Mouse (Mus musculus): ENCODE measurements around the gene Macf1. TPM values are rescaled to one million over a fixed set of nuclear protein-coding genes. Genes with fewer than 3 reads are reported as not detected.
A peak's percentile ranks its signal among the peaks of the same experiment; 100 is the strongest.

Macf1 gene
- polyA plus RNA-seq, 1 experiment from 2014 or later: 108 TPM

GRCm38 (mm10) chr4:123424050-123424449, 260.1 kb downstream of the Macf1 start:
- H3K9me3 ChIP-seq (replicated peaks; ENCODE audit: control insufficient read depth, low read length): no peaks in the 10 kb centered on the region
- H3K27ac ChIP-seq (ENCODE audit: low read depth, low read length): no peak overlapping the region
- no peak for ATAC-seq (replicated peaks; ENCODE audit: insufficient number of reproducible peaks, low FRiP score, low TSS enrichment)
- no peak overlapping the region for H3K4me3 ChIP-seq (ENCODE audit: low read depth, low read length)
- no peak overlapping the region for H3K4me2 ChIP-seq
- WGBS (ENCODE audit: insufficient replicate concordance): 91% methylated on average over 2 of the region's 2 CpGs
- H3K36me3 ChIP-seq (ENCODE audit: control insufficient read depth, insufficient read depth, low read length): no peaks in the 10 kb centered on the region
- peaks cover 42% of the 10 kb centered on the region for H3K4me1 ChIP-seq (ENCODE audit: control insufficient read depth, insufficient read depth, low read length)
- no peak overlapping the region for H3K9ac ChIP-seq (ENCODE audit: low read depth, low read length)
- no peaks in the 10 kb centered on the region for H3K27me3 ChIP-seq (ENCODE audit: control insufficient read depth, insufficient read depth, low read length)

- ATAC-seq (replicated peaks; ENCODE audit: insufficient number of reproducible peaks, low FRiP score, low TSS enrichment): peak; percentile 68
- Histone ChIP-seq H3K4me3 (ENCODE audit: low read depth, low read length) (no peak overlapping the region), H3K4me1 (ENCODE audit: control insufficient read depth, insufficient read depth, low read length) (peaks cover 32% of the 10 kb centered on the region), H3K9ac (ENCODE audit: low read depth, low read length) (no peak overlapping the region), H3K27me3 (ENCODE audit: control insufficient read depth, insufficient read depth, low read length) (no peaks in the 10 kb centered on the region), H3K9me3 (replicated peaks; ENCODE audit: control insufficient read depth, low read length) (no peaks in the 10 kb centered on the region), H3K4me2 (no peak overlapping the region), H3K36me3 (ENCODE audit: control insufficient read depth, insufficient read depth, low read length) (no peaks in the 10 kb centered on the region), H3K27ac (ENCODE audit: low read depth, low read length) (0 out of 2 replicates have a peak overlapping the region, but pooled peaks have one; percentile 25)
- 30% methylated on average over 6 of the region's 6 CpGs for WGBS (ENCODE audit: insufficient replicate concordance)
These were observed 261.3 kb downstream of the Macf1 start for GRCm38 (mm10) chr4:123422828-123423227.

- no peaks in the 10 kb centered on the region for H3K27me3 ChIP-seq (ENCODE audit: control insufficient read depth, insufficient read depth, low read length)
- H3K4me1 ChIP-seq (ENCODE audit: control insufficient read depth, insufficient read depth, low read length): peaks cover 16% of the 10 kb centered on the region
- H3K27ac ChIP-seq (ENCODE audit: low read depth, low read length): no peak overlapping the region
- H3K9me3 ChIP-seq (replicated peaks; ENCODE audit: control insufficient read depth, low read length): no peaks in the 10 kb centered on the region
- no peaks in the 10 kb centered on the region for H3K36me3 ChIP-seq (ENCODE audit: control insufficient read depth, insufficient read depth, low read length)
- H3K4me2 ChIP-seq: no peak overlapping the region
- H3K9ac ChIP-seq (ENCODE audit: low read depth, low read length): no peak overlapping the region
- no peak overlapping the region for H3K4me3 ChIP-seq (ENCODE audit: low read depth, low read length)
- ATAC-seq (replicated peaks; ENCODE audit: insufficient number of reproducible peaks, low FRiP score, low TSS enrichment): no peak
- 58% methylated on average over 3 of the region's 3 CpGs for WGBS (ENCODE audit: insufficient replicate concordance)
These were observed 266.1 kb downstream of the Macf1 start for GRCm38 (mm10) chr4:123418032-123418431.

- no peak for ATAC-seq (replicated peaks; ENCODE audit: insufficient number of reproducible peaks, low FRiP score, low TSS enrichment)
- peaks cover 17% of the 10 kb centered on the region for H3K4me1 ChIP-seq (ENCODE audit: control insufficient read depth, insufficient read depth, low read length)
- H3K27me3 ChIP-seq (ENCODE audit: control insufficient read depth, insufficient read depth, low read length): no peaks in the 10 kb centered on the region
- no peaks in the 10 kb centered on the region for H3K9me3 ChIP-seq (replicated peaks; ENCODE audit: control insufficient read depth, low read length)
- H3K4me3 ChIP-seq (ENCODE audit: low read depth, low read length): no peak overlapping the region
- no peak overlapping the region for H3K4me2 ChIP-seq
- no peak overlapping the region for H3K9ac ChIP-seq (ENCODE audit: low read depth, low read length)
- no peak overlapping the region for H3K27ac ChIP-seq (ENCODE audit: low read depth, low read length)
- no peaks in the 10 kb centered on the region for H3K36me3 ChIP-seq (ENCODE audit: control insufficient read depth, insufficient read depth, low read length)
- 63% methylated on average over 1 of the region's 3 CpGs for WGBS (ENCODE audit: insufficient replicate concordance)
These were observed 266.7 kb downstream of the Macf1 start for GRCm38 (mm10) chr4:123417478-123417877.

- no peaks in the 10 kb centered on the region for H3K27me3 ChIP-seq (ENCODE audit: control insufficient read depth, insufficient read depth, low read length)
- no peaks in the 10 kb centered on the region for H3K9me3 ChIP-seq (replicated peaks; ENCODE audit: control insufficient read depth, low read length)
- H3K9ac ChIP-seq (ENCODE audit: low read depth, low read length): no peak overlapping the region
- H3K4me1 ChIP-seq (ENCODE audit: control insufficient read depth, insufficient read depth, low read length): peaks cover 17% of the 10 kb centered on the region
- no peaks in the 10 kb centered on the region for H3K36me3 ChIP-seq (ENCODE audit: control insufficient read depth, insufficient read depth, low read length)
- H3K4me3 ChIP-seq (ENCODE audit: low read depth, low read length): no peak overlapping the region
- 79% methylated on average over 2 of the region's 2 CpGs for WGBS (ENCODE audit: insufficient replicate concordance)
- no peak for ATAC-seq (replicated peaks; ENCODE audit: insufficient number of reproducible peaks, low FRiP score, low TSS enrichment)
- H3K27ac ChIP-seq (ENCODE audit: low read depth, low read length): no peak overlapping the region
- no peak overlapping the region for H3K4me2 ChIP-seq
These were observed 267.3 kb downstream of the Macf1 start for GRCm38 (mm10) chr4:123416829-123417228.

- no peak overlapping the region for H3K4me2 ChIP-seq
- 86% methylated on average over 1 of the region's 1 CpGs for WGBS (ENCODE audit: insufficient replicate concordance)
- H3K4me1 ChIP-seq (ENCODE audit: control insufficient read depth, insufficient read depth, low read length): peaks cover 22% of the 10 kb centered on the region
- no peaks in the 10 kb centered on the region for H3K36me3 ChIP-seq (ENCODE audit: control insufficient read depth, insufficient read depth, low read length)
- ATAC-seq (replicated peaks; ENCODE audit: insufficient number of reproducible peaks, low FRiP score, low TSS enrichment): no peak
- no peak overlapping the region for H3K9ac ChIP-seq (ENCODE audit: low read depth, low read length)
- H3K9me3 ChIP-seq (replicated peaks; ENCODE audit: control insufficient read depth, low read length): no peaks in the 10 kb centered on the region
- no peak overlapping the region for H3K4me3 ChIP-seq (ENCODE audit: low read depth, low read length)
- H3K27me3 ChIP-seq (ENCODE audit: control insufficient read depth, insufficient read depth, low read length): no peaks in the 10 kb centered on the region
- no peak overlapping the region for H3K27ac ChIP-seq (ENCODE audit: low read depth, low read length)
These were observed 268.6 kb downstream of the Macf1 start for GRCm38 (mm10) chr4:123415566-123415965.

GRCm38 (mm10) chr4:123413876-123414275, 270.3 kb downstream of the Macf1 start:
- Histone ChIP-seq H3K36me3 (ENCODE audit: control insufficient read depth, insufficient read depth, low read length) (no peaks in the 10 kb centered on the region; the same call in 1 of the 2 replicates), H3K4me2 (no peak overlapping the region), H3K9ac (ENCODE audit: low read depth, low read length) (no peak overlapping the region), H3K27me3 (ENCODE audit: control insufficient read depth, insufficient read depth, low read length) (no peaks in the 10 kb centered on the region), H3K4me3 (ENCODE audit: low read depth, low read length) (no peak overlapping the region), H3K9me3 (replicated peaks; ENCODE audit: control insufficient read depth, low read length) (no peaks in the 10 kb centered on the region), H3K4me1 (ENCODE audit: control insufficient read depth, insufficient read depth, low read length) (peaks cover 39% of the 10 kb centered on the region), H3K27ac (ENCODE audit: low read depth, low read length) (peak overlapping the region; percentile 59)
- WGBS (ENCODE audit: insufficient replicate concordance): 14% methylated on average over 2 of the region's 2 CpGs
- no peak for ATAC-seq (replicated peaks; ENCODE audit: insufficient number of reproducible peaks, low FRiP score, low TSS enrichment)

GRCm38 (mm10) chr4:123412981-123413380, 271.2 kb downstream of the Macf1 start:
- Histone ChIP-seq H3K36me3 (ENCODE audit: control insufficient read depth, insufficient read depth, low read length) (no peaks in the 10 kb centered on the region; the same call in 1 of the 2 replicates), H3K27me3 (ENCODE audit: control insufficient read depth, insufficient read depth, low read length) (no peaks in the 10 kb centered on the region), H3K27ac (ENCODE audit: low read depth, low read length) (peak overlapping the region; percentile 96), H3K9me3 (replicated peaks; ENCODE audit: control insufficient read depth, low read length) (no peaks in the 10 kb centered on the region), H3K4me3 (ENCODE audit: low read depth, low read length) (no peak overlapping the region; the same call in 1 of the 2 replicates), H3K9ac (ENCODE audit: low read depth, low read length) (0 out of 2 replicates have a peak overlapping the region, but pooled peaks have one; percentile 86), H3K4me2 (peak overlapping the region; percentile 86; the same call in 1 of the 2 replicates), H3K4me1 (ENCODE audit: control insufficient read depth, insufficient read depth, low read length) (peaks cover 48% of the 10 kb centered on the region)
- ATAC-seq (replicated peaks; ENCODE audit: insufficient number of reproducible peaks, low FRiP score, low TSS enrichment): no peak
- WGBS (ENCODE audit: insufficient replicate concordance): 57% methylated on average over 2 of the region's 2 CpGs

GRCm38 (mm10) chr4:123412528-123412878, 271.7 kb downstream of the Macf1 start:
- 5% methylated on average over 6 of the region's 6 CpGs for WGBS (ENCODE audit: insufficient replicate concordance)
- Histone ChIP-seq H3K9ac (ENCODE audit: low read depth, low read length) (peak overlapping the region; percentile 86), H3K27ac (ENCODE audit: low read depth, low read length) (peak overlapping the region; percentile 96), H3K36me3 (ENCODE audit: control insufficient read depth, insufficient read depth, low read length) (no peaks in the 10 kb centered on the region; the same call in 1 of the 2 replicates), H3K9me3 (replicated peaks; ENCODE audit: control insufficient read depth, low read length) (no peaks in the 10 kb centered on the region), H3K4me1 (ENCODE audit: control insufficient read depth, insufficient read depth, low read length) (peaks cover 53% of the 10 kb centered on the region), H3K4me2 (peak overlapping the region; percentile 86), H3K4me3 (ENCODE audit: low read depth, low read length) (peak overlapping the region; percentile 86), H3K27me3 (ENCODE audit: control insufficient read depth, insufficient read depth, low read length) (no peaks in the 10 kb centered on the region)
- no peak for ATAC-seq (replicated peaks; ENCODE audit: insufficient number of reproducible peaks, low FRiP score, low TSS enrichment)

All from heart, embryonic 11.5 days (tissue).